Mouse (Mus musculus) liver, adult 2 months (tissue): ENCODE measurements at regions not wholly inside any gene's neighbourhood (a gene's known extent, or its start where the extent isn't known, plus 50 kb on each side); places are given as distances from the start of the nearest gene placed in this dataset.

ENCODE experiments used
- DNase-seq: peaks from one replicate; pipeline ENCODE4 v3.0.0-alpha.2; 2011; ENCODE audit warnings: low read depth, low spot score; ENCODE audit errors: extremely low read depth
- H3K27ac ChIP-seq: fragments of 200-500 bp; replicated peaks from 2 replicates; pipeline ENCODE4 v1.5.1; 2012; ENCODE audit warnings: low read depth, mild to moderate bottlenecking, control low read depth, inconsistent platforms, low read length; ENCODE audit not compliant: insufficient read depth
- H3K27me3 ChIP-seq: fragments of 200-500 bp; 2 replicates; pipeline ENCODE4 v1.6.1; 2012; ENCODE audit warnings: mild to moderate bottlenecking, moderate library complexity, low read length, inconsistent platforms; ENCODE audit not compliant: control insufficient read depth, insufficient read depth
- H3K36me3 ChIP-seq: fragments of 200-500 bp; 2 replicates; pipeline ENCODE4 v1.6.1; 2012; ENCODE audit warnings: low read length, inconsistent platforms; ENCODE audit not compliant: control insufficient read depth, insufficient read depth
- H3K4me1 ChIP-seq: fragments of 200-500 bp; 2 replicates; pipeline ENCODE4 v1.6.1; 2011; ENCODE audit warnings: low read length; ENCODE audit not compliant: control insufficient read depth, insufficient read depth
- H3K4me3 ChIP-seq: fragments of 200-500 bp; 2 replicates; pipeline ENCODE4 v1.5.1; 2011; ENCODE audit warnings: low read depth, mild to moderate bottlenecking, control low read depth, low read length, moderate library complexity; ENCODE audit not compliant: insufficient read depth
- H3K79me2 ChIP-seq: fragments of 200-500 bp; 2 replicates; pipeline ENCODE4 v1.6.1; 2012; ENCODE audit warnings: inconsistent platforms, mild to moderate bottlenecking, low read length, moderate library complexity; ENCODE audit not compliant: control insufficient read depth, insufficient read depth
- H3K9ac ChIP-seq: fragments of 200-500 bp; 2 replicates; pipeline ENCODE4 v1.6.1; 2012; ENCODE audit warnings: low read depth, mild to moderate bottlenecking, control low read depth, inconsistent platforms, low read length
- CTCF ChIP-seq: fragments of 200-500 bp; IDR thresholded peaks from 2 replicates; pipeline ENCODE4 v1.5.1; 2011; ENCODE audit warnings: low read depth, low read length, control low read depth
- POLR2A ChIP-seq: fragments of 200-500 bp; IDR thresholded peaks from 2 replicates; pipeline ENCODE4 v1.6.1; 2011; ENCODE audit warnings: low read length, control low read depth; ENCODE audit not compliant: insufficient read depth; ENCODE audit errors: extremely low read depth
- WGBS: fragments of 180-500 bp; shearing (Covaris S2); methylation state at CpG from one replicate; pipeline ENCODE4 v1.1.7; 2018; 5-methylcytosine and 5-hydroxymethylcytosine counted together

DNA sequence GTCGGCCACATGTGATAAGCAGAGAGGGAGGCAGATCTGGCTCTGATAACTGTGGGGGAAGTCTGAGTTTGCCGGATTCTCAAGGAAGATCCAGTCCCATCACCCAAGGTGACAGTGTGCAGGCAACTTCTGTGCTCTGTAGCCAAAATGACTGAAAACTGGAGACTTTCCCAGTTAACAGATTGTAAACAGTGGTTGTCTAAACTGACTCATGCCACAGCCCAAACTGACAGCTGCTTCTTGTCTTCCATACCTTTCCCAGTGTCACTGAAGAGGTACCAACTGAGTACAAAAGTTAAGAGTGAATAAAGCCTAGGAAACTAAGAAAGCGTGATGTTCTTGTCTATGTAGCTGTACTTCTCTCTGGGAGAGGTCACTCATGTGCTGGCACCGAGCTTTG, 990.4 kb upstream of the Slit2 start:
- 55% methylated on average over 4 of the region's 4 CpGs for WGBS
- no peaks in the 10 kb centered on the region for H3K27me3 ChIP-seq

DNA sequence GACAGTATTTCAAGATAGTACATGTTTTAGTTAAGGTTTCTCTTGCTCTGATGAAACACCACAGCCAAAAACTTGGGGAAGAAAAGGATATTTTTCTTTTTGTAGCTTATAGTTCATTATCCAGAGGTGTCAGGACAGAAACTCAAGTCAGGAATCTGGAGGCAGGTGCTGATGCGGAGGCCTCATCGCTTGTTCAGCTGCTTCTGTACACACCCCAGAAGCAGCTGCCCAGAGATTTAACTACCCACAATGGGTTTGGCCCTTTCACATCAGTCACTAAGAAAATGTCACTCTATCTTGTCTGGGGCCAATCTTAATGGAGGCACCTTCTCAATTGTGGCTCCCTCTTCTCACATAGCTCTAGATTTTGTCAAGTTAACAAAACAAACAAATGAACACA, 996.4 kb upstream of the Slit2 start:
- TF ChIP-seq POLR2A (no peak), CTCF (no peak)
- no peaks in the 10 kb centered on the region for H3K36me3 ChIP-seq
- no peak for DNase-seq
- no peaks in the 10 kb centered on the region for H3K79me2 ChIP-seq
- 84% methylated on average over 2 of the region's 2 CpGs for WGBS
- no peak overlapping the region for H3K4me3 ChIP-seq
- no peaks in the 10 kb centered on the region for H3K27me3 ChIP-seq
- no peak overlapping the region for H3K27ac ChIP-seq
- no peak overlapping the region for H3K9ac ChIP-seq
- H3K4me1 ChIP-seq, result no peaks in the 10 kb centered on the region

More for the DNA sequence above, 990.4 kb upstream of the Slit2 start:
- Histone ChIP-seq H3K4me1 (no peaks in the 10 kb centered on the region), H3K9ac (no peak overlapping the region), H3K27ac (no peak overlapping the region), H3K36me3 (no peaks in the 10 kb centered on the region), H3K4me3 (no peak overlapping the region), H3K79me2 (no peaks in the 10 kb centered on the region)
- no peak for TF ChIP-seq CTCF
- TF ChIP-seq POLR2A, result no peak
- DNase-seq, result no peak

DNA sequence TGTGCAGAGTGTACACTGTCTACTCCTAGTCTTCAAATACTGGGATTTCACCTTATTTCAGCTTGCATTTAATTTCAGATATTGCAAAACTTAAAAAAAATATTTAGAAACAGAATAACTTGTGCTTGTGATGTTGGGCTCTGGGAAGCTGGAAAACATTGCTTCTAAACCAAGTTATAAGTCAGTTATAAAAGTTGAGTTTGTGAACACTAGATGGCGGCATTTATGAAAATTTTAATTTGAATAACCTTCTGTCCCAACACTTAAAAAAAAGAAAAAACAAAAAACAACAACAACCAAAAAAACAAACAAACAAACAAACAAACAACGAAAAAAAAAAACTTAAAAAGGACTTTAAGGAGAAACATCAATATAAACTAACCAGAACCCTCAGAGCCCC, 1002.6 kb upstream of the Slit2 start:
- no peak for DNase-seq
- 83% methylated on average over 2 of the region's 2 CpGs for WGBS
- no peak overlapping the region for H3K9ac ChIP-seq

DNA sequence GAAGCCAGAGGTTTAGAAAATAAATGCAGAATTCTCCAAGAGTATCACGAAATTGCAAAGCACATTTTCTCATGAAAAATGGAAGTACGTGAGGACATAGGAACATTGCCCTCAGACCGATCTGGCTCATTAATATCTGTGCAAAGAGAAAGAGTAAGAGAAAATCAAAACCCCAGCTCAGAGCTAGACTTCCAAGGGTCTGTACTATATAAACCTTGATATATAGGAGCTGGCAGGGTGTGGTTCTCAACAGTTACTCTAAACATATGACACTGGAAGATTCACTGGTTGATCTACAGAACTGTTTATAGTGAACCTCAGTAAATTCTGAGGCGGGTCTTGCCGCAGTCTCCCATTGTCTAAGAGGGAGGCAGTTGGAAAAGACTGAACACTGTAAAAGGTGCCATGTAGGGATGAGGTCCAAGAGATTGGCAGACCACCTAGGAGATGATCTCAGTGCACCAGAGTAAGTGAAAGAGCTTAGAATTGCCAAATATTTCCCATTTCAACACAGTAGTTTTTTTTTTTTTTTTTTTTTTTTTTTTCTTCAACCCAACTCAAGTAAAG, 1014.0 kb upstream of the Slit2 start:
- no peak overlapping the region for H3K9ac ChIP-seq
- no peaks in the 10 kb centered on the region for H3K36me3 ChIP-seq
- no peaks in the 10 kb centered on the region for H3K27me3 ChIP-seq
- WGBS, result 86% methylated on average over 5 of the region's 5 CpGs
- no peaks in the 10 kb centered on the region for H3K4me1 ChIP-seq
- no peak overlapping the region for H3K27ac ChIP-seq
- no peak overlapping the region for H3K4me3 ChIP-seq
- no peak for DNase-seq
- no peak for TF ChIP-seq POLR2A
- no peak for TF ChIP-seq CTCF
- H3K79me2 ChIP-seq, result no peaks in the 10 kb centered on the region

More for the DNA sequence above, 1002.6 kb upstream of the Slit2 start:
- no peak overlapping the region for H3K27ac ChIP-seq
- H3K79me2 ChIP-seq, result no peaks in the 10 kb centered on the region
- H3K4me3 ChIP-seq, result no peak overlapping the region
- TF ChIP-seq CTCF, result no peak
- TF ChIP-seq POLR2A, result no peak
- no peaks in the 10 kb centered on the region for H3K36me3 ChIP-seq
- H3K27me3 ChIP-seq, result no peaks in the 10 kb centered on the region
- no peaks in the 10 kb centered on the region for H3K4me1 ChIP-seq

DNA sequence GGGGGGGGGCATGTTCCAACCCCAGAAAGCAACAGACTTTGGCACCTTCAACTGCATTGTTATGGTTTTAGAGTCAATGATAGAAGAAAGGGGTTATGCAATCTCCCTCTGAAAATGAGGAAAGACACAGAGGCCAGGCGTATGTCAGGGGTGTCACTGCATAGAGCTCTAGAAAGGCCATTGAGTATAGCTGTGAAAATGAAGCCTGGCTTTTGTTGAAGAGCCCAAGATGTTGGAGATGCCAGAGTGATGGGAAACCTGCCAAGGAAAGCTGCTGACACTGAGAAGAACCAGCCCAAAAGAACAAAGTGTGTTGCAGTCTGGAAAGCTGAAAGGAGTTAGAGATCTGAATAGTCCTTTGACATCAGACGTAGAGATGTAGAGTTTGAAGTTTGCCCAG, 1022.2 kb upstream of the Slit2 start:
- H3K4me1 ChIP-seq, result no peaks in the 10 kb centered on the region
- no peaks in the 10 kb centered on the region for H3K79me2 ChIP-seq
- no peak for TF ChIP-seq CTCF
- no peak for TF ChIP-seq POLR2A
- 82% methylated on average over 2 of the region's 2 CpGs for WGBS
- H3K36me3 ChIP-seq, result no peaks in the 10 kb centered on the region
- DNase-seq, result no peak
- no peak overlapping the region for H3K27ac ChIP-seq
- H3K9ac ChIP-seq, result no peak overlapping the region
- H3K27me3 ChIP-seq, result no peaks in the 10 kb centered on the region
- H3K4me3 ChIP-seq, result no peak overlapping the region

DNA sequence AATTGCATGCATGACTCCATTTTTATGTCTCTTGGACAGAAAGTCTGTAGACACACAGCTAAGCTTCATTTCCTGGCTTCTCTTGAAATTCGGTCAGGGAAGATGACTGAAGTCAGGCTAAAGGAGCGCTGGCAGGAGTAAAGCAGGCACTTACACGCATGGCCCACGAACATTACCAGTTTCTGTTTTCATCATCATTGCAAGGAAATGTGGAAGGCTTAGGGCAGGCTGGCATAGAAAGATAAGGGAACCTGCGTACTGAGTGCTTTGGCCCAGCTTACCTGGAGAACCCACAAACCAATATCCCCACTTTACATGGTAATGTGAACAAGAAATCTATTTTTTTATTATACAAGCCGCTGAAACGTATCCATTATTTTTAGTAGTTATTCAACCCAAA, 1056.6 kb upstream of the Slit2 start:
- H3K4me3 ChIP-seq, result no peak overlapping the region
- H3K79me2 ChIP-seq, result no peaks in the 10 kb centered on the region
- H3K27ac ChIP-seq, result no peak overlapping the region
- no peaks in the 10 kb centered on the region for H3K36me3 ChIP-seq
- H3K4me1 ChIP-seq, result no peaks in the 10 kb centered on the region
- TF ChIP-seq CTCF (no peak), POLR2A (no peak)
- no peak for DNase-seq
- WGBS, result 90% methylated on average over 7 of the region's 7 CpGs
- H3K27me3 ChIP-seq, result no peaks in the 10 kb centered on the region
- no peak overlapping the region for H3K9ac ChIP-seq
